Mouse (Mus musculus) large intestine, adult 2 months (tissue): Measurements from ENCODE around the gene Urb1. TPM values are rescaled to one million over a fixed set of nuclear protein-coding genes. Genes with fewer than 3 reads are reported as not detected.

Experiments
- DNase-seq: peaks from one replicate; pipeline ENCODE4 v3.0.0-alpha.2; 2012; ENCODE audit warnings: low read depth, low spot score
- WGBS: fragments of 180-500 bp; shearing (Covaris S2); methylation state at CpG from one replicate; pipeline ENCODE4 v1.1.7; 2018; 5-methylcytosine and 5-hydroxymethylcytosine counted together
- polyA plus RNA-seq: library from polyadenylated mRNA; depleted of rRNA; stranded (reverse); fragments of >200 nt; gene quantifications from 2 replicates; pipeline ENCODE4 v1.2.3, GENCODE M21; 2012; rRNA removed

Urb1 gene
- 2.7 and 3.6 TPM in 2 replicates for polyA plus RNA-seq

GRCm38 (mm10) chr16:90809975-90810715 lies at the start of gene Urb1:
Gene Urb1 (minus strand): TSS chr16:90810413.
- under 1% methylated on average over 47 of the region's 47 CpGs for WGBS

GRCm38 (mm10) chr16:90858206-90858605 lies 48.0 kb upstream of the Urb1 start:
- WGBS, result 85% methylated on average over 4 of the region's 4 CpGs

More at GRCm38 (mm10) chr16:90809975-90810715, at the start of gene Urb1:
- DNase-seq, result peak; percentile 92

GRCm38 (mm10) chr16:90856552-90857200 lies 46.5 kb upstream of the Urb1 start:
- no peak for DNase-seq
- 57% methylated on average over 6 of the region's 6 CpGs for WGBS

More at GRCm38 (mm10) chr16:90858206-90858605, 48.0 kb upstream of the Urb1 start:
- DNase-seq, result no peak

GRCm38 (mm10) chr16:90851621-90852334 lies 41.6 kb upstream of the Urb1 start:
- 76% methylated on average over 11 of the region's 11 CpGs for WGBS
- no peak for DNase-seq

GRCm38 (mm10) chr16:90850881-90851280 lies 40.7 kb upstream of the Urb1 start:
- no peak for DNase-seq
- WGBS, result 55% methylated on average over 7 of the region's 7 CpGs

DNA sequence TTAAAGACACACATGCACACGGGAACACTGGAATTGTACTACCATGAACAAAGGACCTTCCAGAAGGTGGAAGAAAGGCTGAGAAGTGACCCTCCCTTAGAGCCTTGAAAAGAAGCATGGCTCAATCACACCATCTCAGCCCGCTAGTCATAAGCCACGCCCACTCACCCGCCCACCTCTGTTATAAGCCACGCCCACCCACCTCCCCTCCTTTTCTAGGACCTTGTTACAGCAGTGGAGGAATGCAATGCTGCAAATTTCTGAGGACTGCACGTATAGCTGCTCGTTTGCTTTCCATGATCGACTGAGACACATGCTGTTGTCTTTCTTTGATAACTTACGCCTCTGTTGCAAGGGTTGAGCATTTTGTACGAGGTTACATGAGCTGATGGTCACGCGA lies 39.0 kb upstream of the Urb1 start:
- 50% methylated on average over 12 of the region's 12 CpGs for WGBS
- no peak for DNase-seq

- 49% methylated on average over 7 of the region's 7 CpGs for WGBS
- DNase-seq, result no peak
Observed at GRCm38 (mm10) chr16:90848697-90849096, 38.5 kb upstream of the Urb1 start.

- 79% methylated on average over 13 of the region's 13 CpGs for WGBS
- DNase-seq, result no peak
Observed at GRCm38 (mm10) chr16:90845591-90845990, 35.4 kb upstream of the Urb1 start.

DNA sequence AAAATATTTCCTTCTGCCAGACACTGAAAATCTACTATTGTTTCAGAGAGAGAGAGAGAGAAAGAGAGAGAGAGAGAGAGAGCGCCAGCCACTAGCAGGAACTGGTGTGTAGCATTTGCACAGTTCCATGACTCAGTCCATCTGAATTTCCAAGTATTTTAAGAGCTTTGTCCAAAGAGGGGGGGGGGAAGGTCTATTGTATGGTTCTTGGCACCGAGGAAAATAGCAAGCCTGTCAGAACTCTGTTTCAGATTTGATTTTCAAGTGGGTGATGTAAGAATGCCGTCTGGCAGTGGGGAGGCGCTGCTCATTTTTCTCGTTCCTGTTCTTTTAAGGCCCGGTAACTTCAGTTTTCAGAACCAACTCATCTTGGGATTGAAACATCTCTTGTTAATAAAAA lies 34.8 kb upstream of the Urb1 start:
- 71% methylated on average over 6 of the region's 6 CpGs for WGBS

GRCm38 (mm10) chr16:90842164-90842563 lies 32.0 kb upstream of the Urb1 start:
- DNase-seq, result no peak
- WGBS, result 70% methylated on average over 9 of the region's 9 CpGs

More for the DNA sequence above, 34.8 kb upstream of the Urb1 start:
- no peak for DNase-seq

GRCm38 (mm10) chr16:90837431-90837830 lies 27.2 kb upstream of the Urb1 start:
- 80% methylated on average over 8 of the region's 8 CpGs for WGBS
- no peak for DNase-seq

DNA sequence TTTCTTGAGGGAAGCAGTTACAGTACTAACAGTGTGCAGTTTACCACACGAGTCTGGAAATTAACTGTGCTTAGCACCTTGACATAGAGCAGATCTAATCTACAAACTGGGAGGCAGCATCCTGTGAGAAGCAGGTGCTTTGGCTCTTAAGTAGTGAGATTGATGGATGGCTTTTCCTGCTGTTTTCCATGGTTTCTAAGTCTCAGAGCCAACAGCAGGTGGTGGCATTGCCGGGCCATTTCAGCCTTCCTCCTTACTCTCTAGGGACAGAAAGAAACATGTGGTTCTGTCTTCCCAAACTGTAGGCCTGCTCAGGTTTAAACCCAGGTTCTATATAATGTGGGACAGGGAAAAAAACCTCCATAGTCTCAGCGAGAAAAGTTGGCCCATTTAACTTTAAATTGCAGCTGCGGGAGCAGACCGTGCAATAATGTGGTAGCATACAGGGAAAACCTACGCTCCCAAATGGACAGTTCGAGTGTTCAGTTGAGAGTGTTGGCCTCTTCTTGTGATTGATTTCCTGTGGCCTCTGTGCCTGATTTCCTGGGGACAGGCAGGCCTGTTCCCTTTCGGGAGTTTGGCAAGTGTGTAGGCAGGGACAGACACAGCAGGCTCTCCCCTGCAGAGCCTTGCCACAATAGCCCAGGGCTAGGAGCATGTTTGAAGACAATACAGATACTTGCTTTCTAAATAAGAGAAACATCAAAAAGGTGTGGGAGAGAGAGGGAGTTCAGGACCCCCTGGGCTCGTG lies 23.0 kb upstream of the Urb1 start:
- no peak for DNase-seq
- 64% methylated on average over 9 of the region's 9 CpGs for WGBS

DNA sequence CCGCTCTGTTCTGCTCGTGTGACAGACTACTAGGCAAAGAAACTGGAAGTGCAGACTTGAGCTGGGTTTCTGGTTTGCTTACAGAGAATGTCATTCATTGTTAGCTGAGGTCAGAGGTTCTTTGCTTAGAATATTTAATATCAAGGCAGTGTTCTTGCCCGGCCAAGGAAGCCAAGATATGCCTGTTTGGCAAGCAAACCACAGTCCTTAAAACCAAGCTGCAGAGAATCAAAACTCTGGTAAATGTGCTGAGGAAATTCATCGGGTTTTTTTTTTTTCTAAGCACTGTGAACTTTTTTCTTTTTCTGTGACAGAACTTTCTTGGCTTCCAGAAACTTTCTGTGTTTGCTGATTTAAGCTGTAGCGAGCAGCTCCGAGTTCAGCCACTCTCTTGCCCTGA lies 22.3 kb upstream of the Urb1 start:
- 26% methylated on average over 6 of the region's 6 CpGs for WGBS

DNA sequence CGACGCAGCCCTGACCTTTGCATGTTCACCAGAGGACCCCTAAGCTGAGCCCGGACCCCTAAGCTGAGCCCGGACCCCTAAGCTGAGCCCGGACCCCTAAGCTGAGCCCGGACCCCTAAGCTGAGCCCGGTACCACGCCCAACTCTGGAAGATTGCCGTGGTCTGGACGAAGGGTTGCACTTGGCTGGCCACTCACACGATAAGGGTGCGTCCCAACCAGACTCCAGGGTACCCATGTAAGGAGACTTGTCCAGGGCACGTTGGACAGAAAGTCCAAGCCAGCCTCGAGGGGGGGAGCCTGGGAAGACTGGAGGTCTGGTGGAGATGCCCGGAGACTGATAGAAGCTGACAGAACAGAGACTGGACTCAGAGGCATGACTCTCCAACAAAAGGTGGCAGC lies 21.5 kb upstream of the Urb1 start:
- no peak for DNase-seq
- 17% methylated on average over 15 of the region's 15 CpGs for WGBS

More for the DNA sequence above, 22.3 kb upstream of the Urb1 start:
- no peak for DNase-seq

- DNase-seq, result no peak
- WGBS, result under 1% methylated on average over 67 of the region's 67 CpGs
Observed at GRCm38 (mm10) chr16:90830686-90831439, 20.6 kb upstream of the Urb1 start.

DNA sequence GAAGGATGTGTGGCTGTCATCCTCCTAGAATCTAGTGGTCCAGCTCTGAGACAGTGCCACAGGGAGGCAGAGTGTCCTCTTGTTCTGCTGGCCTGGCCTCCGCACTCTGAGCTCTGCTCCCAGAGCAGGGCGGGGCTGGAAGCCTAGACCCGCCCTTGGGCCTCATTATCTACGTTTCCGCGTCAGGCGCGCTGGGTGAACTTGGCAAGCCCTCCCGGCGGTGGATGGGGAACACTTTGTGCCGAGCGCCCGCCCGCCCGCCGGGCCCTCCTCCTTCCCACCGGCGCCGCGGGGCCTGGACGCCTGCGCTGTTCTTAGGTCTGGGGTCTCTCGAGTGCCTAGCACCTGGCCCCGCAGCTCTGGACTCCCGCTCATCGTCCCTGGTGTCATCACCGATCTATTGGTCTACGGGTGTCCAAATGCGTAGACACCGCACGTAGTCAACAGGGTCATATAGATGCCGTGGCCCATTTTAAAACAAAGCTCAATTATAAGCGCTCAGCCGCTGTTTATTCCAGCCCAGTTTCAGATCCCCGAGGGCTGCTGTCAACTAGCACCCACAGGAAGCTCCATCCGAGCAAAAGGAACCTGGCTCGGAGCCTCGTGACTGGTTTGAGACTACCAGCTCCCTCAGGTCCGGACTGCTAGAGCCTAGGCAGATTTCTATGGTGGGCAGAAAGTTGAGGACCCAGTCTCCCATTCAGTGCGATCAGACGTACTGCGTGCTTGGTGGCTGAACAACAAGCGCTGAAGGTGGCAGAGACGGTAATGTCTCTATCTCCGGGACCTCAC lies 19.9 kb upstream of the Urb1 start:
- peak; percentile 85 for DNase-seq
- WGBS, result under 1% methylated on average over 45 of the region's 45 CpGs

- no peak for DNase-seq
- WGBS, result 90% methylated on average over 7 of the region's 7 CpGs
Observed at GRCm38 (mm10) chr16:90829136-90829535, 18.9 kb upstream of the Urb1 start.

DNA sequence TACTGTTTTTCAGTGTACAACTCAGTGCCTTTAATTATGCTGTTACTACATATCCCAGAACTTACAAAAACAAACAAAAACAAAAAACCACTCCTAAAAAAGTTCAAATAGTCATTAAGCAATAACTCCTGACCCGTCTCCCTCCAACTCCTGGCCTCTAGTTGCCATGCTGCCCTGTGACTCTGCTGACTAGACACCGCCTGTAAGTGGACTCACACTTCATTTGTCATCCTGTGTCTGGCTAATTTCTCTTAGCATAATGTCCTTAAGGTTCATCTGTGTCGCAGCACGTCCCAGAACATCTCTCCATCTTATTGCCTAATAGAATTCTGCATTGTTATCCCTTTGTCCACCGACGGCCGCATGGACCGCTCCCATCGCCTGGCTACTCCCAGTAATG lies 17.3 kb upstream of the Urb1 start:
- WGBS, result 88% methylated on average over 9 of the region's 9 CpGs
- no peak for DNase-seq
